Mouse (Mus musculus) gastrocnemius, postnatal 25 days (tissue): ENCODE data around the gene Cav2. TPM values are rescaled to one million over a fixed set of nuclear protein-coding genes. Genes with fewer than 3 reads are reported as not detected.

Experiments used
- DNase-seq: peaks from one replicate; pipeline ENCODE4 v3.0.0; 2022
- long read RNA-seq, 2 experiments: library from polyadenylated mRNA; stranded (forward); transcript quantifications; one replicate each; pipeline ENCODE4 v2.0.0; 2021
- total RNA-seq, 2 experiments: library from RNA; stranded (reverse); gene quantifications; 1 replicate in 1 of 2; 2 replicates in 1 of 2; pipeline ENCODE4 v1.2.3; 2021

Gene Cav2
- total RNA-seq = 10 to 100 TPM; 20.2 to 30.4 TPM
- long read RNA-seq, experiment 1, transcript Cav2-201 (3 exons, 2,733 nt) = major isoform, 22 of 24 reads
- long read RNA-seq, experiment 1, partial matches to known transcripts = 0 of 24 reads
- long read RNA-seq, experiment 1, other reads (novel, unspliced or antisense) = 2 of 24 reads
- long read RNA-seq, experiment 2, transcript Cav2-201 (3 exons, 2,733 nt) = major isoform, 53 of 59 reads
- long read RNA-seq, experiment 2, partial matches to known transcripts = 2 of 59 reads
- long read RNA-seq, experiment 2, other reads (novel, unspliced or antisense) = 2 of 59 reads

GRCm38 (mm10) chr6:17280939-17281756 lies at the start of gene Cav2:
TSS of gene Cav2 (plus strand) at chr6:17281185.
- DNase-seq = peak; percentile 90

- DNase-seq = no peak
Measured at GRCm38 (mm10) chr6:17239693-17240092, 41.3 kb upstream of the Cav2 start.

GRCm38 (mm10) chr6:17241013-17241412 lies 40.0 kb upstream of the Cav2 start:
- DNase-seq = no peak

GRCm38 (mm10) chr6:17246959-17247358 lies 34.0 kb upstream of the Cav2 start:
- no peak for DNase-seq

- DNase-seq = no peak
Measured at GRCm38 (mm10) chr6:17247673-17248072, 33.3 kb upstream of the Cav2 start.

- no peak for DNase-seq
Measured at GRCm38 (mm10) chr6:17248241-17248640, 32.7 kb upstream of the Cav2 start.

- no peak for DNase-seq
Measured at GRCm38 (mm10) chr6:17251958-17252357, 29.0 kb upstream of the Cav2 start.

GRCm38 (mm10) chr6:17258142-17258541 lies 22.8 kb upstream of the Cav2 start:
- DNase-seq = no peak

GRCm38 (mm10) chr6:17258911-17259310 lies 22.1 kb upstream of the Cav2 start:
- DNase-seq = no peak

GRCm38 (mm10) chr6:17262786-17263185 lies 18.2 kb upstream of the Cav2 start:
- DNase-seq = no peak

- no peak for DNase-seq
Measured at GRCm38 (mm10) chr6:17265043-17265442, 15.9 kb upstream of the Cav2 start.

- DNase-seq = no peak
Measured at GRCm38 (mm10) chr6:17266466-17266865, 14.5 kb upstream of the Cav2 start.

GRCm38 (mm10) chr6:17278366-17278765 lies 2.6 kb upstream of the Cav2 start:
- DNase-seq = no peak

GRCm38 (mm10) chr6:17281757-17282092 lies 740 bp downstream of the Cav2 start:
- no peak for DNase-seq

- peak; percentile 33 for DNase-seq
Measured at GRCm38 (mm10) chr6:17282159-17282558, 1.2 kb downstream of the Cav2 start.

GRCm38 (mm10) chr6:17283834-17284233 lies 2.8 kb downstream of the Cav2 start:
- DNase-seq = no peak

GRCm38 (mm10) chr6:17286381-17286780 lies 5.4 kb downstream of the Cav2 start:
- no peak for DNase-seq

GRCm38 (mm10) chr6:17295116-17295515 lies 14.1 kb downstream of the Cav2 start:
- DNase-seq = no peak

- DNase-seq = peak; percentile 81
Measured at GRCm38 (mm10) chr6:17305954-17306601, 25.1 kb downstream of the Cav2 start, which contains the start of gene Cav1. TSS of gene Cav1 (plus strand) at chr6:17306335.

- DNase-seq = peak; percentile 31
Measured at GRCm38 (mm10) chr6:17306602-17307325, 25.8 kb downstream of the Cav2 start.

GRCm38 (mm10) chr6:17307461-17308115 lies 26.6 kb downstream of the Cav2 start:
- peak; percentile 74 for DNase-seq

GRCm38 (mm10) chr6:17308661-17309060 lies 27.7 kb downstream of the Cav2 start:
- peak; percentile 31 for DNase-seq
